Mouse (Mus musculus) liver, embryonic 14.5 days (tissue): ENCODE results near the gene Gm20662.

ENCODE experiments used
- CTCF ChIP-seq: IDR thresholded peaks from 2 replicates; pipeline ENCODE4 v1.5.1; 2016; ENCODE audit warnings: antibody characterized with exemption, low read depth, control low read depth
- EP300 ChIP-seq: IDR thresholded peaks from 2 replicates; pipeline ENCODE4 v1.6.1; 2016; ENCODE audit warnings: antibody characterized with exemption, low read depth

DNA sequence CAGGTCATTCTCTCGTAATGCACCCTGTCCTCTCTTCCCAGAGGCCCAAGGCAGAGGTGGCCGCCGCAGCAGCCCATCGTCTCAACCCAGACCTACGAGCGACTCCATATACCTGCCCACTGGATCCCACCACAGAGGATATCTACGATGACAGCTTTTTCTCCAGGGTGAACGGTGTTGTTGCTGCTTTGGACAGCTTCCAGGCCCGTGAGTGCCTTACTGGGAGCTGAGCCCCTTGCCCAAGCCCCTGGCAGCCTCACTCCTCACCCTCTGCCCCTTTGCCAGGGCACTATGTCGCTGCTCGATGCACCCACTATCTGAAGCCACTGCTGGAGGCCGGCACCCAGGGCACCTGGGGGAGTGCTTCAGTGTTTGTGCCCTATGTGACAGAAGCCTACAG is 17.3 kb upstream of the Gm20662 start:
- TF ChIP-seq CTCF = no peak
- TF ChIP-seq EP300 = no peak
